Mouse (Mus musculus) hindbrain, embryonic 11.5 days (tissue): ENCODE measurements around the gene Tmem131. TPM values are rescaled to one million over a fixed set of nuclear protein-coding genes. Genes with fewer than 3 reads are reported as not detected.

Experiments
- ATAC-seq: fragments of 200-750 bp; cut with Nextera tagmentation; 2 replicates; pipeline ENCODE4 v1.8.0; 2017; ENCODE audit warnings: mild to moderate bottlenecking, moderate TSS enrichment, moderate library complexity; ENCODE audit not compliant: low FRiP score
- DNase-seq: peaks from one replicate; pipeline ENCODE4 v3.0.0-alpha.2; 2015; ENCODE audit warnings: low spot score
- H3K27ac ChIP-seq: fragments of 300-500 bp; sonication (generic); 2 replicates; pipeline ENCODE4 v1.5.1; 2014; ENCODE audit warnings: mild to moderate bottlenecking, low read depth, low read length
- H3K27me3 ChIP-seq: fragments of 300-500 bp; sonication (generic); 2 replicates; pipeline ENCODE4 v1.6.1; 2014; ENCODE audit warnings: mild to moderate bottlenecking, low read length, moderate library complexity, mixed read lengths; ENCODE audit not compliant: control insufficient read depth, insufficient read depth
- H3K36me3 ChIP-seq: fragments of 300-500 bp; sonication (generic); 2 replicates; pipeline ENCODE4 v1.6.1; 2014; ENCODE audit warnings: mild to moderate bottlenecking, low read length, moderate library complexity, mixed read lengths; ENCODE audit not compliant: control insufficient read depth, insufficient read depth
- H3K4me1 ChIP-seq: fragments of 300-500 bp; sonication (generic); replicated peaks from 2 replicates; pipeline ENCODE4 v1.6.1; 2014; ENCODE audit warnings: low read length, mixed read lengths; ENCODE audit not compliant: control insufficient read depth, insufficient read depth
- H3K4me2 ChIP-seq: fragments of 300-500 bp; sonication (generic); replicated peaks from 2 replicates; pipeline ENCODE4 v1.6.1; 2014; ENCODE audit warnings: mild to moderate bottlenecking, low read depth, low read length
- H3K4me3 ChIP-seq: fragments of 300-500 bp; sonication (generic); 2 replicates; pipeline ENCODE4 v1.5.1; 2014; ENCODE audit warnings: low read depth, low read length
- H3K9ac ChIP-seq: fragments of 300-500 bp; sonication (generic); 2 replicates; pipeline ENCODE4 v1.6.1; 2014; ENCODE audit warnings: low read depth, low read length
- H3K9me3 ChIP-seq: fragments of 300-500 bp; sonication (generic); 2 replicates; pipeline ENCODE4 v1.6.1; 2016; ENCODE audit warnings: low read length; ENCODE audit not compliant: control insufficient read depth
- WGBS: fragments of 180-500 bp; shearing (Covaris S2); extraction: QIAGEN DNeasy Blood & Tissue Kit; methylation state at CpG from one replicate; pipeline ENCODE4 v1.1.7; 2014; 5-methylcytosine and 5-hydroxymethylcytosine counted together
- polyA plus RNA-seq: library from polyadenylated mRNA; unstranded; fragments of >200 nt; fragmentation: Nextera tagmentation; extraction: Ambion mirVana; gene quantifications from 2 replicates; pipeline ENCODE4 v1.2.1, GENCODE M21; 2014

Tmem131 gene
- polyA plus RNA-seq, 1 experiment from 2014 or later = 17.9 TPM

DNA sequence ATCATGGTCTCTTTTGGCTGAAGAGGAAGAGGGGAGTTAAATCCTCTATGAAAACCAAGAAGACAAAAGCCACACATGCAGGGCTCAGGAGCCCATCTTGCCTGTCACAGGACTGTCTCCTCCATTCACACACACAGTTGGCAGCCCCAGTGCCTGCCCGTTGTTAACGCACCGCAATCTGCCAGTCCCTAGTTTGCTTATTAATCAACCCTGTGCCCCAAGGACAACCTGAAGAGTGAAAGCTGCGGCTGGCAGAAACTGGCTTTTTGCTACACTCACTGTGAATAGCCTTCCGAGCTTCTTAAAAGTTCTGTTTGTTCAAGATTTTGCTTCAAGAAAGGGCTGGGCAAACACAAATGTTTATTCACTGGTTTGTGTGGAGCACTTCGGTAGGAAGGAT lies 50.3 kb downstream of the Tmem131 start:
- H3K4me2 ChIP-seq = no peak overlapping the region
- no peak overlapping the region for H3K27ac ChIP-seq
- H3K9ac ChIP-seq = no peak overlapping the region
- no peaks in the 10 kb centered on the region for H3K4me1 ChIP-seq
- no peaks in the 10 kb centered on the region for H3K27me3 ChIP-seq
- no peaks in the 10 kb centered on the region for H3K9me3 ChIP-seq
- no peaks in the 10 kb centered on the region for H3K36me3 ChIP-seq
- WGBS = 75% methylated on average over 6 of the region's 6 CpGs
- no peak overlapping the region for H3K4me3 ChIP-seq
- DNase-seq (no peak), ATAC-seq (no peak)

DNA sequence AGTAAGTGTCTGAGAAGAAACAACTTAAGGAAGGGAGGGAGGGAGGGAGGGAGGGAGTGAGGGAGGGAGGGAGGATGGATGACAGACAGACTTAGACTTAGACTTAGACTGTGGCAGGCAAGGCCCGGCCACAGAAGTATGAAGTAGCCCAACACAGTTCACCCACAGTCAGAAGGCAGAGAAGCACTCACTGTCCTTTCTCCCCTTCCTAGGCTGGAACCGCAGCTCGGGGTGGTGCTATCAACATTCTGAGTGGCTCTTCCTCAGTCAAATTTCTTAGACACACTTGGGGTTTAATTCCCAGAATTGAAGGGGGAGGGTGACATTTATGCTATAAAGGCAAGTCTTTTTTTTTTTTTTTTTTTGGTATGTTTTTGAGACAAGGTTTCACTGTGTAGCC lies 51.0 kb downstream of the Tmem131 start:
- WGBS = 86% methylated on average over 3 of the region's 3 CpGs
- no peak overlapping the region for H3K27ac ChIP-seq
- no peaks in the 10 kb centered on the region for H3K9me3 ChIP-seq
- no peak for DNase-seq
- H3K4me1 ChIP-seq = no peaks in the 10 kb centered on the region
- no peaks in the 10 kb centered on the region for H3K27me3 ChIP-seq
- H3K36me3 ChIP-seq = no peaks in the 10 kb centered on the region
- H3K4me2 ChIP-seq = no peak overlapping the region
- H3K4me3 ChIP-seq = no peak overlapping the region
- ATAC-seq = no peak
- no peak overlapping the region for H3K9ac ChIP-seq

DNA sequence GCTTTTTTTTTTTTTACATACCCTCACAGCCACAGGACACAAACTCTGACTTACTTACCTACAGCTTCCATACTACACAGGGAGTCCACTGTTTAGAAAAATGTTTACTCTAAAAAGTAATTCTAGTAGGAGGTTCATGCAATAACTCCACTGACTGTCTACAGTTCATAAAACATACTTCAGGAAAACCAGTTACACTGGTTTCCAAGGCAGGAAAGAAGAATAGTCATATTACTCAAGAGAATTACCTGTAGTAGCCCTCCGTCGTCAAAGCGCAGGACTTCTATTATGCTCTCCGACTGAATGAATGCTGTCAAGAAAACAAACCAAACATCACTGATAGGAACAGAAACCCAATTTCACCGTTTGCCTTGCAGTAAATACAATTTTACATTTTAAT lies 54.5 kb downstream of the Tmem131 start:
- no peak overlapping the region for H3K9ac ChIP-seq
- no peak for DNase-seq
- H3K4me3 ChIP-seq = no peak overlapping the region
- no peaks in the 10 kb centered on the region for H3K27me3 ChIP-seq
- no peak overlapping the region for H3K27ac ChIP-seq
- H3K4me2 ChIP-seq = no peak overlapping the region
- no peak for ATAC-seq
- H3K9me3 ChIP-seq = no peaks in the 10 kb centered on the region
- WGBS = 93% methylated on average over 5 of the region's 5 CpGs
- no peaks in the 10 kb centered on the region for H3K36me3 ChIP-seq
- H3K4me1 ChIP-seq = no peaks in the 10 kb centered on the region

DNA sequence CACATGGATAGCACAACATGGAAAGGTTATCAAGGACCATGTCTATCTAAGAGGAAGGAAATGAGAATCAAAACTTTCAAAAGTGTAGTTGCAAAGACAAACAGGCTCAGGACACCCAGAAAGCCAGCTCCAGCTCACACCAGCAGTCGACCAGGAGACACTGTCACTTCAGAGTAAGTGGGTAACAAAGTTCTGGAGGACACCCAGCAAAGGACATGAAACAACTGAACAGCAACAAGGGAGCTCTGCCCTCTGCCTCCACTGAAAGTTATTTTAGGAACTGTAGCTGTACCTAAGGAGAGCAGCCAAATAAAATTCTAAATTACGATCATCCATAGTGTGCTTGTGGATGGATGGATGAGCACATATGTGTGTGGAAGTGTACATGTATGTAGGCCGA lies 56.3 kb downstream of the Tmem131 start:
- no peaks in the 10 kb centered on the region for H3K4me1 ChIP-seq
- H3K36me3 ChIP-seq = no peaks in the 10 kb centered on the region
- no peak for DNase-seq
- no peak overlapping the region for H3K9ac ChIP-seq
- H3K9me3 ChIP-seq = no peaks in the 10 kb centered on the region
- no peak overlapping the region for H3K4me2 ChIP-seq
- ATAC-seq = no peak
- no peak overlapping the region for H3K27ac ChIP-seq
- no peaks in the 10 kb centered on the region for H3K27me3 ChIP-seq
- WGBS = 95% methylated on average over 3 of the region's 3 CpGs
- no peak overlapping the region for H3K4me3 ChIP-seq

DNA sequence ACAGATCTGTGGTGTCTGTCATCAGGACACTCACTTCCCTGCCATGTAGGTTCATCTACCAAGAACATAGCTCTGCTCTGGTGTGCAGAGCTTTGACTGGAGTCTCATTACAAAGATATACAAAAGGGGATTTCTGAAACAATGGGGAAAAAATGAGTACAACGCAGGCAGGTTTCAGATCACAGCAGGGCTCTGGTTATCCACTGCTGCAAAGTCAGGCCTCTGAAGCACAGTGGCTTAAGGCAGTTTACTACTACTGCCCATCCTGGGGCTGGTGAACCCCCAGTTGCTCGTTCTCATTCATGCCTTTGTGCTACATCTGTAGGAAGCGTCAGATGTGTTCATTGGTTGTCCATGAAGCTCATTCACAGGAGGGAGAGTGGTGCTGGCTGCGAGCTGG lies 57.0 kb downstream of the Tmem131 start:
- 84% methylated on average over 4 of the region's 4 CpGs for WGBS
- Histone ChIP-seq H3K27me3 (no peaks in the 10 kb centered on the region), H3K9ac (no peak overlapping the region), H3K9me3 (no peaks in the 10 kb centered on the region), H3K4me2 (no peak overlapping the region), H3K4me3 (no peak overlapping the region), H3K36me3 (no peaks in the 10 kb centered on the region), H3K4me1 (no peaks in the 10 kb centered on the region), H3K27ac (no peak overlapping the region)
- ATAC-seq (no peak), DNase-seq (no peak)

DNA sequence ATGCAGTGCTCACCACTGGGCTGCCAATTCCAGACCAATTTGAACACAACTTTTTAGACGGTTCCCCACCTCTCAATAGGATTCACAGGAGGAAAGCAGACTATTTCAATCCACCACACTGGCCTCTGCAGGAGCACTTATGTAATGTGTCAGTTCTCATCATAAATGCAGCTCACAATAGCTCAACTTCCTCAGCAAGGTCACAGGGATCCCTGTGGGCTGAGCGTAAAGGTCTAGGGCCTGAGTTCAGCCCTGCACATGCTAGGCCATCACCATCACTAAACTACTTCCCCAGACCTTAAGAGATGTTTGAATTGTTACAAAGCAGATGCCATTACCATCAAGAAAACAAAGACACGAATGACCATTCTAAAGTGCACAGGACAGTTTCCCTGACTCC lies 58.9 kb downstream of the Tmem131 start:
- Histone ChIP-seq H3K36me3 (no peaks in the 10 kb centered on the region), H3K9ac (no peak overlapping the region), H3K4me1 (no peaks in the 10 kb centered on the region), H3K4me3 (no peak overlapping the region), H3K27ac (no peak overlapping the region), H3K27me3 (no peaks in the 10 kb centered on the region), H3K9me3 (no peaks in the 10 kb centered on the region), H3K4me2 (no peak overlapping the region)
- ATAC-seq (no peak), DNase-seq (no peak)
- WGBS = 69% methylated on average over 3 of the region's 3 CpGs

DNA sequence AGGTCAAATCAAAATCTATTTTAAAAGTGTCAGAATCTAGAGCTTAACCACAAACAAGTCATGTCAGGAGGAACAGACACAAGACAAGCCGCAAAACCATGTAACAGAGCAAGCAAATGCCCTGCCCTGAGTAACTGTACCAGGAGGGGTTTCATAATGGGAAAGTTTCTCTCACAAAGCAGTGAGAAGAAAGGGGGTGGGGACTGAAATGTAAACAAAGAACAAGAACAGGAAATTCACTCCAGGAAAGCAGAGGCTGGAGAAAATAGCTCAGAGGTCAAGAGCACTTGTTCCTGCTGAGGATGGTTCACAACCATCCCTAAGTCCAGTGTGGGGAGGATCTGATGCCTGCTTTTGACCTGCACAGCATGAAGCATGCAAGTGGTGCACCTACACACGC lies 59.7 kb downstream of the Tmem131 start:
- no peaks in the 10 kb centered on the region for H3K4me1 ChIP-seq
- no peaks in the 10 kb centered on the region for H3K9me3 ChIP-seq
- no peak for ATAC-seq
- H3K27me3 ChIP-seq = no peaks in the 10 kb centered on the region
- H3K9ac ChIP-seq = no peak overlapping the region
- H3K27ac ChIP-seq = no peak overlapping the region
- DNase-seq = no peak
- H3K4me2 ChIP-seq = no peak overlapping the region
- H3K36me3 ChIP-seq = no peaks in the 10 kb centered on the region
- WGBS = 80% methylated on average over 2 of the region's 2 CpGs
- no peak overlapping the region for H3K4me3 ChIP-seq

DNA sequence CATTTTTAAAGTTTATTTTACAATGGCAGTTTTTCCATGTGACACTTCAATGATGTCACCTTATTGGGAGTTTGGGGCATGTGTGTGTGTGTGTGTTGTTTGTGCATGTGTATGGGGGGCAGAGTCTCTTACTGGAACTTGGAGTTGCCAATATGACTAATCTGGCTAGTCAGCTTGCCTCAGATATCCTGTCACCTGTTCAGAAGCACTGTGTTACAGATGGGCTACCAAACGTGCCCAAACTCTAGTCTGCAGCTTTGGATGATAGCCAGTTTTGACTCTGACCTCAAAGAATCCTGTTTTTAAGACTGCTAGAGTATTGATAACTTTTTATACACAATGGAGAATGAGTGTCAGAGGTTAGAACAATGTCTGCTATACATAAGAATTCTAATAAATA lies 64.3 kb downstream of the Tmem131 start:
- 80% methylated on average over 1 of the region's 1 CpGs for WGBS
- Histone ChIP-seq H3K4me2 (no peak overlapping the region), H3K27me3 (no peaks in the 10 kb centered on the region), H3K36me3 (no peaks in the 10 kb centered on the region), H3K9me3 (no peaks in the 10 kb centered on the region), H3K27ac (no peak overlapping the region), H3K9ac (no peak overlapping the region), H3K4me3 (no peak overlapping the region), H3K4me1 (no peaks in the 10 kb centered on the region)
- ATAC-seq (no peak), DNase-seq (no peak)

DNA sequence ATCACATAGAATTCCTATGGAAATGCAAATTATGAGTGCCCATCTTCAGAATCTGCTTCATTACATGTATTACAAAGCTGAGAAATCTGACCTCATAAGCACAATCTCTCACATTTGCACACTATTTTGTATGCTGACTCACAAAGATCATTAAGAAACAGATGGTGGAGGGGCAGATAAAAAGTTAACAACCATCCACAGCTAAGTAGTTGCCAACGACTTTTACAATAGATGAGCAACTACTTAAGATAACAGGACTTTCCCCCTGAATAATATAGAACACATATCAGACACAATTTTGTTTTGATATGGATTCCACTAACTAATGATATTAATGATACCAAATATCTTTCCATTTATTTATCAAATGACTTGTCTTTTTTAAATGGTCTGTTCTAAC lies 66.3 kb downstream of the Tmem131 start:
- WGBS = 85% methylated on average over 1 of the region's 1 CpGs

More for the DNA sequence above, 66.3 kb downstream of the Tmem131 start:
- no peak overlapping the region for H3K4me3 ChIP-seq
- H3K9me3 ChIP-seq = no peaks in the 10 kb centered on the region
- no peak for ATAC-seq
- H3K9ac ChIP-seq = no peak overlapping the region
- no peaks in the 10 kb centered on the region for H3K36me3 ChIP-seq
- no peaks in the 10 kb centered on the region for H3K27me3 ChIP-seq
- H3K4me2 ChIP-seq = no peak overlapping the region
- no peak overlapping the region for H3K27ac ChIP-seq
- H3K4me1 ChIP-seq = no peaks in the 10 kb centered on the region
- DNase-seq = no peak
